Mouse (Mus musculus) T-helper 17 cell (primary cell): ENCODE measurements at regions not wholly inside any gene's neighbourhood (a gene's known extent, or its start where the extent isn't known, plus 50 kb on each side); places are given as distances from the start of the nearest gene placed in this dataset.

ENCODE experiments used
- in situ Hi-C, 2 experiments: fragments of 300-600 bp; cut with MboI, MseI; formaldehyde crosslinking; loops; 1 replicate in 1 of 2; 2 replicates in 1 of 2; pipeline ENCODE4 v1.15.1; 2025; ENCODE audit warnings: high pct_unique_total_duplicates in 2 of 2

DNA sequence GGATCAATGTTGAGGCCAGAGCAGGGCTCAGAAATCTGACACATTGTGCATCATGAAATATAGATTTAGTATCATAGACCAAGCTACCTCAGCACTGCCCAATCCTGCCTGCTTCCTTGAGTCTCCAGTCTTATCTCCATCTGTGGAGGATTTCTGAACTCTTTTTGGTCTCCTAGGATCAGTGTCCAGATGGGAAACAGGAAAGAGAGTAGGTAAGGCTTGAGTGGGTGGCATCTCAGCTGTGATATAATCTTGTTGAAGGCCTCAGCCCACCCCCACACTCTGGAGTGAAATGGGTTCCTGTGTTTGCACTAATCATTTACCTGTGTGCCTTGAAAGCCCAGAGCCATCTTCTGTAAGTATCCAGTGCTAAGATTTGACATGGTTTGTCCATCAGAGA lies 74.3 kb upstream of the Aff3 start:
- in situ Hi-C loops, result no loop called here

DNA sequence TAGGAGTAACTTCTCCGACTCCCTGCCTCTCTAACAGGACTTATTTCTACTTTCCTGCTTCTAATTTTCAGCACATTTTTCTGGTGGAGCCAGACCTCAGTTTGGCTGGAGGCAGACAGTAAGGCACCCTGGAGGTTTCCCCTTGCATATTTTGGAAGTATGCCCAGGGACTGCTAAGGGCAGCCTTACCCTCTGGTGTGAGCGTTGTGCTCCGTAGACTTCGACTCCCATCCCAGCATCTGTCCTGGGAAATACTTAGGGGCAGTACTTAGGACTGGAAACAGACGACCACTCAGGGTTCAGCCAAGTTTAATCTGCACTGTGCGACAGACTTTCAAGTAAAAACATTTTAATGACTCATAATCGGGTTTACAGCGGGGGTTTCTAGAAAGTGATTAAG lies 71.0 kb upstream of the Aff3 start:
- in situ Hi-C loops, result no loop called here

DNA sequence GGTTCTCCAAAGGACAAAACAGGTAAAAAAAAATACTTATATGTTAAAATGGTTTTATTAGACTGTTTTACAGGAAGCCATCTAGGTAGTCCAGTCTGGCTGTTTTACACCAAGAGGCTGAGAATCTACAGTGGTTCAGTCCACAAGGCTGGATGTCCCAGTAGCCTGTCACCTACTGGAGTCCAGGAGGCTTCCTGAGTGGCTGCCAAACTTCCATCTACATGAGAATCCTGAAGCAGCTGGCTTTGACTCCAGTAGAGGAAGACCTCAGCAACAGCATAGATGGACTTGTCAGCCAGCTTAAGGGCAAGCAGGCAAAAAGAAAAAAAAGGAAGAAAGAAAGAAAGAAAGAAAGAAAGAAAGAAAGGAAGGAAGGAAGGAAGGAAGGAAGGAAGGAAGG lies 68.4 kb upstream of the Aff3 start:
- in situ Hi-C loops, result no loop called here

DNA sequence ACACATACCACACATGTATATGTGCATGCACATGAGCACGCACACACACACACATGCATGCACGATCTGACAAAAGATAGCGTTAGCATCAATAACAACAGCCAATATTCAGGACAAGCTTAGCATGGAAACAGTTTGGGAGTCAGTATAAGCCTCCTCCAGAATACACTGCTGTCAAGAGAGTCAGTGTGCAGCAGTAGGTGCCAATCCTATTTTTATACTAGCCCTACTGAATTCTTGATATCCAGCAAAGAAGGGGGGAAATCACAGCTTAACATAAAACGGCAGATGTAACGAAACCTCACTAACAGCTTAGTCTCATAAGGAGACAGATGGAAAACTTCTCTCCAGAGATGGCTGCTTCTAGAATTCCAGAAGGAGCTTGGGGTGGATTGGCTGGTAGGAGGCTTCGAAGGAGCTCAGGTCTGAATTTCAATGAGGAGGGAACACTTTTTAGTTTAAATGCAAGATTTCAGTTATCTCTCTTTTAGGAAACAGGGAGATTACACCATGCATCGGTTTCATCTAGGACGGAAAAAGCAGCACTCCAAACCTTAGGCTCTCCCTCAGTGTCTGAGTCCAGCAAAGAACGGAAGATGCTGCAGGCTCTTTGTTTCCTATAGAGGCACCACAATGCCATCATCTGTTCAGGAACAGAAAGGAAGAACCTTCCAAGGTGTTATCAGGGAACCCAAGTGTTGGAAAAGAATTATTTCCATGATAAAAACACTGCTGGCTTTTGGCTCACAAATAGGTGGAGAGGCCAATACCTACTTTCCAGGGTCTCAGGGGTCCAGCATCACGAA lies 65.4 kb upstream of the Aff3 start:
- in situ Hi-C loops, result no loop called here

DNA sequence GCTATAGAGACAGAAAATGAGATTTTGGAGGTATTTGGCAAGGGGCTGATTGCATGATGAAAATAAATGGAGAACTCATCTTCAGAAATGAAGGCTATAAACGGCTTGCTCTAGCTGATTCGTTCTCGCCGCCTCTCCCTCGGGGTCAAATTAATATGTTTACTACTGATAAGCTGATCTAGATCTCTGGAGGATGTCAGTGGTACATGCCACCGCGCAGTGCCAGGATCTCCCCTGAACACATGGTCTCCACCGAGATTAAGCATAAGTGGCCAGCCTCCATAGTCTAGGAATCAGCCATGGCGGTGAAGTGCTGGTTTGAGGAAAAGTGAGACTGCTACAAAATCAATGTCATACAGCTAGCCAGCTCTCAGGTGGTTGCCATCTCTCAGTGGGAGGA lies 61.0 kb upstream of the Aff3 start:
- in situ Hi-C loops, result no loop called here

DNA sequence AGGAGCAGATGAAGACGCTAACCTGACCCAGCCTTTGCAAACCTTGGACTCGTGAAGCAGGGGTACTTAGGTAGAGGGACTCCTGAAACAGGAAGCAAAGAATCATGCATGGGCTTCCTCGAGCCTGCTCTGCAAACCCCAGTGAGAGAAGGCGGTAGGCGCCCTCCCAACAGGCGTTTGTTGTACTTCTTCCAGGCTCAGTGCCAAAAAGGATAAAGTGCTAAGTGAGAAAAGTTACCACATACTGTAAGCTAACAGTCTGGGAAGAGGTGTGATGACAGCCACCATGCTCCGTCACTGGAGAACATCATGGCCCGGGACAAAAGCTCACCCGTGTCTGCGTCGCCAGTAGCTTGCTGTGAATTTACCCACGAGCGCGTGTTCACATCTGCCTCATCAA lies 59.9 kb upstream of the Aff3 start:
- in situ Hi-C loops, result loop anchor here in 1 of 2 experiments (5.0 kb wide), 1 partner anchor 58 kb away; no protein-coding TSS in a partner anchor

DNA sequence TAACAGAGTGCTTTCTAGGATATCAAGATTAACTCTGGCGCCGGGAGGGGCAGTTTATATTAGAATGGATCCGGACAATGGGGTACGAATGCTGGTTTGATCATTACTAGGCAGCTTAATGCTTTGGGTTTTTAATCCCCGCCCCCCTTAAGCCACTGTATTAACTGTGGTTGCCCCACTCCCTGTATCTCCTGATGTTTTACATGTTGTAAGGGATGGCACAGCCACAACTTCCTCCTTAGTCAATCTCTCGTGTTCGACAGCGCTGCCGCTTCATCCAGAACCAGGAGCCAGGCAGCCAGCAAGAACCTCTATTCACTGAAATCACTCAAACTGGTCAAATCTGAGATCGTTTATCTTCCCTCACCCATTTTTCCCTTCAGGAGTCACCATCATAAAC lies 57.4 kb upstream of the Aff3 start:
- in situ Hi-C loops, result loop anchor here in 1 of 2 experiments (5.0 kb wide), 1 partner anchor 60 kb away; no protein-coding TSS in a partner anchor

DNA sequence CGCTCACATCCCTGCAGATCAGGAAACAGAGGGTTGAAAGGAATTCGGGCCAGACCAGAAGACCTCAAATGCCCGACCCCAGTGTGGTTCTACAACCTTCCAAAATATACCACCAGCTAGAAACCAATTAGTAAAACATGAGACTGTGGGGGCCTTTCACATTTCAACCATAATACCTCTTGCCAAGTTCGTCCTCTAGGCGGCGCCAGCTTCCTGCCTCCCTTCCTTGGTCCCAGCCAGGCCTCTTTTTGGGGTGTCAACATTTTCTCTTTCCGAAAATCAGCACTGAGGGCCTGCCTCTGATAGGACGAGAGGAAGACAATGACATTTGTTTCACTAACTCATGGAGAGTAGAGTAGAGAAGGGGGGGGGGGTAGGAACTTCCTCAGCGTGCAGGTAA lies 55.5 kb upstream of the Aff3 start:
- in situ Hi-C loops, result loop anchor here in 1 of 2 experiments (5.0 kb wide), 1 partner anchor 62 kb away; no protein-coding TSS in a partner anchor

DNA sequence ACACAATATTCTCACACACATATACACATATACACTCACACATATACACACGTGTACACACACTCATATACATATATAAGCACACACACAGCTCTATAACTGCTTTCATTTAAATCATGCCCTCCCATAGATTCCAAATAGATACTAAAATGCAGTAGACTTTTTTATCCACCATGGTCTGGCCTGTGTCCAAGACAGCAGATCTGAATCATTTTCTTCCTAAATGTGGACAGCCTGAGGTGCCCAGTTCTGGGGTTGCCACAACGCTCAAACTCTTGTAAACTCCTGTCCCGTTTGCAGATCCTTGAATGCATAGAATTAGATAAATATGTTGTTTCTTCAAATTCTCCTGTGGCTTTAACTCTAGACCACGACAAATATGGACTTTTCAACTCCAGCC lies 50.9 kb upstream of the Aff3 start:
- in situ Hi-C loops, result loop anchor here in 1 of 2 experiments (5.0 kb wide), 1 partner anchor 77 kb away; no protein-coding TSS in a partner anchor
